Mouse (Mus musculus): ENCODE measurements around the gene Capsl.

Capsl gene

GRCm38 (mm10) chr15:9435534-9436180 lies at the start of gene Capsl:
Capsl (plus strand) TSS chr15:9436028.
- peak; percentile 38 to 54 for DNase-seq (ENCODE audit: low spot score in 2 of 2)

DNA sequence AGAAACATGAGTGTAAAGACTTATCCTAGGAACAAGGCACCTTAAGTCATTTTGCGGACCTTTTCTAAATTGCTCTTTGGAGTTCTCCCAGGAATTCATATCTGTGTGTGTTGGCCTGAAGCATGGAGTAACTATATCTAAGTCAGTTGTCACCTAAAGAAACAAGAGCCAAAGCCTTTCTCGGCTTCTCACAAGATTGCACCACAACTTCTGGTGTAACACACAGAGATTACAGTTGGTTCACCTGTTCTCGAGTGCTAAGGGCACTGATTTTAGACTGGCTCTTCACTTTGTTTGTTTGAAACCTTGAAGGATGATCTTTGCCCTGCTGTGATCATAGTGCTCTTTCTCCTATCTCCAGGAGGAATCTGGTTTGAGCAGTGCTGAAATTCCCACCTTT lies 26.4 kb upstream of the Capsl start:
- DNase-seq (ENCODE audit: low spot score in 2 of 2) = no peak

DNA sequence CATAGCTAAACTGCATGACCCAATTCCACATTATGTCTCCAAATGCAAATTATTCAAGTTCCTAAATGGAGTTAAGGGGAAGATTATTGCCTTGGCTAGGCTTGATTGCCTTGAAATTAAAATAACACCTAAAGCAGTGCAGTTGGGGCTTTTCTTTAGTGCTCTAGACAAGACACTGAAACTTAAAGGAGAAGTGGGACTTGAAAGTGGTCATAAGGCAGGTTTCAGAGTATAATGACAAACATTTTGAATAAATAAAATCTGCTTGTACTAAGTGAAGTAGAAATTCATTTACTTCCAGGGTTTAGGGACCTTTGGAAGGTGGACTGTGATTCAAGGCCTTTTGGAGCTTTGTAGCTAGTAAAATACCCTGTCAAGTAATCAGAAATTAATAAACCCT lies 14.7 kb upstream of the Capsl start:
- no peak for DNase-seq (ENCODE audit: low spot score in 2 of 2)

- peak in 1 of 2 experiments; percentile 6 for DNase-seq (ENCODE audit: low spot score in 2 of 2)
Observed at GRCm38 (mm10) chr15:9427849-9428248, 8.0 kb upstream of the Capsl start.

DNA sequence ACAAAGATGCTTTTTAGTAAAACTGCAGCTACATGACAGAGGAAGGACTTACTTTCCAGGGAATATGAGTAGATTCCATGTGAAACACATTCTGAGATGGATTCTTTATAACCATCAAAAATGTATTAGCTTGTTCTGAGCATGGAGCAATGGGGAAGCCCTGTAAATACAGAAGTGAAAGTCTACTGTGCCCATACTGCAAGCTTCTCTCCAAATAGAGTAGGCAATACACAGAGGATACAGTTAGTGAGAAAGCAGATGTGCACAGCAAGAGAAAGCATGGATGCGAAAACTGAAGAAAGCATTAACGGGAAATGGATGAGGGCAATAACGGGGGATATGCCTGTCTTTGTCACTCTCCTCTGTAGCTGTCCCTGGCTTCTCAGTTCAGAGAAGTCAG lies 6.0 kb upstream of the Capsl start:
- no peak for DNase-seq (ENCODE audit: low spot score in 2 of 2)

GRCm38 (mm10) chr15:9451999-9452398 lies 16.2 kb downstream of the Capsl start:
- DNase-seq (ENCODE audit: low spot score in 2 of 2) = no peak

DNA sequence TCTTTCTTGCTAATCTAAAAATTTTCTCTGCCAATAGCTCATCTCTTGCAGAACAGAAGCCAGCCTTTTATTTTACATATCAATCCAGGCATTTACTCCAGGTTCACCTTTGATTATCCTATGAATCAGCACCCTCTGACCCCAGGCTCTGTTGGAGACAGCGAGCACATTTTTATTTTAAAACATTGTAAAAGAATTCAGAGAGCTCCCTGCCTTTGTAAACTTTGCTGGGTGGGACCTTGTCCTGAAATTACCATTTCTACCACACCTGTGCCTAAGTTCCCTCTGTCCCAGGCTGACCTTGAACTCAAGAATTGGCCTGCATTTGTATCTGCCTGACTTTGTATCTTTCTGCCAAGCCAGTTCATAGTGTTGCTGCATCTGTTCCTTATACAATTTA lies 17.0 kb downstream of the Capsl start:
- DNase-seq (ENCODE audit: low spot score in 2 of 2) = no peak

GRCm38 (mm10) chr15:9454198-9454597 lies 18.4 kb downstream of the Capsl start:
- no peak for DNase-seq (ENCODE audit: low spot score in 2 of 2)

DNA sequence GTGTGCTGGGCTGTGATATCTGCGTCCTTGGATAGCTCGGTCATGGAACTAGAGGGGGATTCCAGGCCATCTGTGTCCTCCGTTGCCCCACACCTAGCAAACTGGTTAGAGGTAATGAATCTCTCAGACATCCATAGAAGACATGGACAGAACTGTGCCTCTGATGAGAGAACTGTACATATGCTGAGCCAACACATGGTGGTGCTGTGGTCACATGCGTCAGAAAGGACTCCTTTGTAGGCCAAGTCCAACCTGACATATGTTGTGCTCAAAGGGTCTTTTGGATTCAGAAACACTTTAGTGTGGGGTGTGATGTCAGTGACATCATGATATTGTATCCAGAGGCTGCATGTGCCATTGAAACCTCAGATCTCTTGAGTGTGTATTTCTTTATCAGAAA lies 19.4 kb downstream of the Capsl start:
- peak in 1 of 2 experiments; percentile 53 for DNase-seq (ENCODE audit: low spot score in 2 of 2)

- DNase-seq (ENCODE audit: low spot score in 2 of 2) = peak in 1 of 2 experiments; percentile 41
Observed at GRCm38 (mm10) chr15:9463521-9464027, 27.7 kb downstream of the Capsl start.

- no peak for DNase-seq (ENCODE audit: low spot score in 2 of 2)
Observed at GRCm38 (mm10) chr15:9464039-9464438, 28.2 kb downstream of the Capsl start.

- DNase-seq (ENCODE audit: low spot score in 2 of 2) = no peak
Observed at GRCm38 (mm10) chr15:9471053-9471685, 35.3 kb downstream of the Capsl start.

DNA sequence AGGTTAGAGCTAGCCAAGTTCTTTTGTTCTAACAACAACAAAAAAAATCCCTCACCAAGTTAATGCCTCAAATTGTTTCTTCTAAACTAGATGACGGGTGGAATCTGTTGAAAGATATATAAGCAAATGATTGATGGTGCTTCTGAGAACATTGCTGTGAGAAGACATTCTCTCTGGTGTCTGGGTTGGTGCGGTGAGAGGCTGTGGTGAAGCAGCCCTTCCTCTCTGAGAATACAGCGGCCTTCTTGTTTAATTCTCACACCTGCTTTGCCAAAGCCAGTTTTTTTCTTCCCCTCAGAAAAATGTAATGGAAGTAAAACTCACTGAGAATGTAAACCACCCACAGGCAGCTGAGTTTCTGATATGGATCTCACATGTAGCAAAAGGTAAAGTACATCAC lies 36.3 kb downstream of the Capsl start:
- no peak for DNase-seq (ENCODE audit: low spot score in 2 of 2)

DNA sequence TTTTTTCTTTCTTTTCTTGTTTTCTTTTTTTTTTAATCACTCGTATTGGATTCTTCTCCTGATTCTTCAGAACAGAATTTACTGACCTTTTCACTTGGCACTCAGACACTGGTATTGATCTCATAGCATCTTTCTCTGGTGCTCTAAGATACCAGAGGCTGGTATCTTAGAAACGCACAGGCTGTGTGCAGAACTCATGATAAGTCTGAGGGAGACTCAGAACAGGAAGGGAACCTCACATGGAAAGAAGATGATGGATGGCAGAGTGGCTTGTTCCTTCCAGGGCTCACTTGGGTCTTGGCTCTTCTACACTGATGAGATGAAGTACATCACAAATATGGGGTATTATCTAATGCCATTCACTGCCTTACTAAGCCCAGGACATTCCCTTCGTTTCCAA lies 36.8 kb downstream of the Capsl start:
- DNase-seq (ENCODE audit: low spot score in 2 of 2) = no peak

- no peak for DNase-seq (ENCODE audit: low spot score in 2 of 2)
Observed at GRCm38 (mm10) chr15:9473188-9473587, 37.4 kb downstream of the Capsl start.

GRCm38 (mm10) chr15:9489417-9490118 lies 53.7 kb downstream of the Capsl start:
- no peak for DNase-seq (ENCODE audit: low spot score in 2 of 2)

GRCm38 (mm10) chr15:9492077-9492476 lies 56.2 kb downstream of the Capsl start:
- no peak for DNase-seq (ENCODE audit: low spot score in 2 of 2)
